Mouse (Mus musculus): ENCODE measurements around the gene Lig3. TPM values are rescaled to one million over a fixed set of nuclear protein-coding genes. Genes with fewer than 3 reads are reported as not detected.

Gene Lig3
- polyA plus RNA-seq, 1 experiment = 10.4 TPM

- under 1% methylated on average over 44 of the region's 44 CpGs for WGBS
- DNase-seq = peak; percentile 91
- TF ChIP-seq POLR2A (IDR thresholded peaks at IDR 0.05; ENCODE audit: borderline replicate concordance, extremely low read depth, low read depth, low read length) (peak; percentile 99), CTCF (IDR thresholded peaks at IDR 0.05; ENCODE audit: insufficient read depth, low read length) (no peak)
- Histone ChIP-seq H3K4me1 (ENCODE audit: control insufficient read depth, insufficient read depth, low read length) (no peaks in the 10 kb centered on the region; the same call in none of the 2 replicates), H3K4me3 (replicated peaks; ENCODE audit: extremely low read depth, low read depth, low read length) (peak within 1 kb of the TSS; percentile 84)
Observed at GRCm38 (mm10) chr11:82763742-82764437, 17.0 kb upstream of the Lig3 start, which contains the start of the genes Cct6b and Zfp830. Cct6b (minus strand) TSS chr11:82764321. Zfp830 (plus strand) TSS chr11:82764345.

- peak overlapping the region; percentile 84 for H3K4me3 ChIP-seq (replicated peaks; ENCODE audit: extremely low read depth, low read depth, low read length)
- under 1% methylated on average over 28 of the region's 28 CpGs for WGBS
- H3K4me1 ChIP-seq (ENCODE audit: control insufficient read depth, insufficient read depth, low read length) = no peaks in the 10 kb centered on the region; the same call in none of the 2 replicates
- DNase-seq = no peak
- no peak for TF ChIP-seq CTCF (IDR thresholded peaks at IDR 0.05; ENCODE audit: insufficient read depth, low read length)
- TF ChIP-seq POLR2A (IDR thresholded peaks at IDR 0.05; ENCODE audit: borderline replicate concordance, extremely low read depth, low read depth, low read length) = no peak
Observed at GRCm38 (mm10) chr11:82764438-82764924, 16.4 kb upstream of the Lig3 start.

- 35% methylated on average over 5 of the region's 5 CpGs for WGBS
- DNase-seq = no peak
- TF ChIP-seq POLR2A (IDR thresholded peaks at IDR 0.05; ENCODE audit: borderline replicate concordance, extremely low read depth, low read depth, low read length) = no peak
- TF ChIP-seq CTCF (IDR thresholded peaks at IDR 0.05; ENCODE audit: insufficient read depth, low read length) = no peak
- H3K4me1 ChIP-seq (ENCODE audit: control insufficient read depth, insufficient read depth, low read length) = peaks cover 2% of the 10 kb centered on the region; the same call in 1 of the 2 replicates
- no peak overlapping the region for H3K4me3 ChIP-seq (replicated peaks; ENCODE audit: extremely low read depth, low read depth, low read length)
Observed at GRCm38 (mm10) chr11:82780134-82780533, 774 bp upstream of the Lig3 start.

GRCm38 (mm10) chr11:82782197-82782596 lies 1.3 kb downstream of the Lig3 start:
- H3K4me1 ChIP-seq (ENCODE audit: control insufficient read depth, insufficient read depth, low read length) = peaks cover 2% of the 10 kb centered on the region; the same call in 1 of the 2 replicates
- H3K4me3 ChIP-seq (replicated peaks; ENCODE audit: extremely low read depth, low read depth, low read length) = no peak overlapping the region
- no peak for TF ChIP-seq CTCF (IDR thresholded peaks at IDR 0.05; ENCODE audit: insufficient read depth, low read length)
- no peak for TF ChIP-seq POLR2A (IDR thresholded peaks at IDR 0.05; ENCODE audit: borderline replicate concordance, extremely low read depth, low read depth, low read length)
- DNase-seq = no peak
- WGBS = 46% methylated on average over 6 of the region's 6 CpGs

- H3K4me1 ChIP-seq (ENCODE audit: control insufficient read depth, insufficient read depth, low read length) = peaks cover 2% of the 10 kb centered on the region; the same call in 1 of the 2 replicates
- 83% methylated on average over 11 of the region's 11 CpGs for WGBS
Observed at GRCm38 (mm10) chr11:82783453-82783852, 2.5 kb downstream of the Lig3 start.

GRCm38 (mm10) chr11:82806656-82807055 lies 25.7 kb downstream of the Lig3 start:
- Histone ChIP-seq H3K4me1 (ENCODE audit: control insufficient read depth, insufficient read depth, low read length) (no peaks in the 10 kb centered on the region), H3K4me3 (replicated peaks; ENCODE audit: extremely low read depth, low read depth, low read length) (no peak overlapping the region)
- TF ChIP-seq POLR2A (IDR thresholded peaks at IDR 0.05; ENCODE audit: borderline replicate concordance, extremely low read depth, low read depth, low read length) (no peak), CTCF (IDR thresholded peaks at IDR 0.05; ENCODE audit: insufficient read depth, low read length) (no peak)
- no peak for DNase-seq
- WGBS = 68% methylated on average over 3 of the region's 3 CpGs

More at GRCm38 (mm10) chr11:82783453-82783852, 2.5 kb downstream of the Lig3 start:
- H3K4me3 ChIP-seq (replicated peaks; ENCODE audit: extremely low read depth, low read depth, low read length) = no peak overlapping the region
- no peak for TF ChIP-seq CTCF (IDR thresholded peaks at IDR 0.05; ENCODE audit: insufficient read depth, low read length)
- no peak for TF ChIP-seq POLR2A (IDR thresholded peaks at IDR 0.05; ENCODE audit: borderline replicate concordance, extremely low read depth, low read depth, low read length)
- no peak for DNase-seq

- 66% methylated on average over 3 of the region's 3 CpGs for WGBS
- no peak for DNase-seq
- Histone ChIP-seq H3K4me1 (ENCODE audit: control insufficient read depth, insufficient read depth, low read length) (no peaks in the 10 kb centered on the region), H3K4me3 (replicated peaks; ENCODE audit: extremely low read depth, low read depth, low read length) (no peak overlapping the region)
- TF ChIP-seq CTCF (IDR thresholded peaks at IDR 0.05; ENCODE audit: insufficient read depth, low read length) = no peak
- no peak for TF ChIP-seq POLR2A (IDR thresholded peaks at IDR 0.05; ENCODE audit: borderline replicate concordance, extremely low read depth, low read depth, low read length)
Observed at GRCm38 (mm10) chr11:82807370-82807769, 26.5 kb downstream of the Lig3 start.

- WGBS = 76% methylated on average over 5 of the region's 5 CpGs
- Histone ChIP-seq H3K4me3 (replicated peaks; ENCODE audit: extremely low read depth, low read depth, low read length) (no peak overlapping the region), H3K4me1 (ENCODE audit: control insufficient read depth, insufficient read depth, low read length) (no peaks in the 10 kb centered on the region)
- TF ChIP-seq CTCF (IDR thresholded peaks at IDR 0.05; ENCODE audit: insufficient read depth, low read length) (no peak), POLR2A (IDR thresholded peaks at IDR 0.05; ENCODE audit: borderline replicate concordance, extremely low read depth, low read depth, low read length) (no peak)
- DNase-seq = no peak
Observed at GRCm38 (mm10) chr11:82808485-82808884, 27.6 kb downstream of the Lig3 start.

- no peak for TF ChIP-seq POLR2A (IDR thresholded peaks at IDR 0.05; ENCODE audit: borderline replicate concordance, extremely low read depth, low read depth, low read length)
- peak; percentile 67 for TF ChIP-seq CTCF (IDR thresholded peaks at IDR 0.05; ENCODE audit: insufficient read depth, low read length)
- DNase-seq = peak; percentile 37
- H3K4me3 ChIP-seq (replicated peaks; ENCODE audit: extremely low read depth, low read depth, low read length) = no peak overlapping the region
- WGBS = 51% methylated on average over 4 of the region's 4 CpGs
- H3K4me1 ChIP-seq (ENCODE audit: control insufficient read depth, insufficient read depth, low read length) = no peaks in the 10 kb centered on the region
Observed at GRCm38 (mm10) chr11:82819350-82819749, 38.4 kb downstream of the Lig3 start.
